Mouse (Mus musculus): ENCODE data around the gene Stk32c. TPM values are rescaled to one million over a fixed set of nuclear protein-coding genes. Genes with fewer than 3 reads are reported as not detected.

Gene Stk32c
- polyA plus RNA-seq, 1 experiment from 2014 or later = 2.3 TPM

DNA sequence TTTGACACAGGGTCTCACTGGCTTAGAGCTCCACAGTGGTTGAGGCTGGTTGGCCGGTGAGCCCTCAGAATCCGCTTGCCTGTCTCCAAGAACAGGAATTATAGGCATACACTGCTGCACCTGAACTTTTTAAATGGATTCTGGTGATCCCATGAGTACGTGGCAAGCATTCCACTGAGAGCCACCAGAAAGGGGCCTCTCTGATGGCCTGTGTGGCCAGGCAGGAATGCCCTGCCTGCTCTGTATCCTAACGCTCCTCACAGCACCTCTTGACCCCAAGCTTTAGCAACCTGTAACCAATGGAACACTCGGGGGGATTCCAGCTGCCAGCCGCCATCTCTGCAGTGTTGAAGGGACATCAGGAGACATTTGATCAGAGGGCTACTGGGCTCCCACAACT, 1.3 kb downstream of the Stk32c start:
- H3K9ac ChIP-seq (replicated peaks; ENCODE audit: low read depth, low read length) = no peak overlapping the region
- no peak overlapping the region for H3K4me3 ChIP-seq (replicated peaks; ENCODE audit: low read length)
- ATAC-seq = no peak
- H3K27ac ChIP-seq (ENCODE audit: low read length) = no peak overlapping the region
- no peaks in the 10 kb centered on the region for H3K36me3 ChIP-seq (ENCODE audit: control insufficient read depth, insufficient read depth)
- H3K9me3 ChIP-seq (ENCODE audit: control insufficient read depth, low read length) = no peaks in the 10 kb centered on the region
- H3K4me2 ChIP-seq (ENCODE audit: low read length) = no peak overlapping the region
- no peaks in the 10 kb centered on the region for H3K27me3 ChIP-seq (replicated peaks; ENCODE audit: control insufficient read depth, insufficient read depth, low read length)
- WGBS = 88% methylated on average over 6 of the region's 6 CpGs
- H3K4me1 ChIP-seq (replicated peaks; ENCODE audit: control insufficient read depth, insufficient read depth, low read length) = peaks cover 9% of the 10 kb centered on the region

DNA sequence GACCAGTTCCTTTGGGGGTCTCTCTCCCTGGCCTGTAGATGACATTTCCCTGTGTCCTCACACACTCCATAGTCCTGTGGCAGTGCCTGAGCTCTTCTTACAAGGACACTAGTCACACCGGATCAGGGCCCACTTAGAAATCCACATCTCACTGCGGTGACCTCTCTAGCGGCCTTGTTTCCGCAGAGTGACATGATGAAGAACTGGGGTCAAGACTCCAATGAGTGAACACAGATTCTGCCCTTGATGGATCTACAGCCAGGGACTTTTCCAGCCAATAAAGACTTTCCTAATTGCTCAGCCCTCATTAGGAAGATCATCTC, 4.4 kb downstream of the Stk32c start:
- Histone ChIP-seq H3K4me2 (ENCODE audit: low read length) (no peak overlapping the region), H3K4me1 (replicated peaks; ENCODE audit: control insufficient read depth, insufficient read depth, low read length) (peaks cover 7% of the 10 kb centered on the region), H3K27ac (ENCODE audit: low read length) (no peak overlapping the region), H3K4me3 (replicated peaks; ENCODE audit: low read length) (no peak overlapping the region), H3K27me3 (replicated peaks; ENCODE audit: control insufficient read depth, insufficient read depth, low read length) (no peaks in the 10 kb centered on the region), H3K36me3 (ENCODE audit: control insufficient read depth, insufficient read depth) (no peaks in the 10 kb centered on the region), H3K9me3 (ENCODE audit: control insufficient read depth, low read length) (no peaks in the 10 kb centered on the region), H3K9ac (replicated peaks; ENCODE audit: low read depth, low read length) (no peak overlapping the region)
- no peak for ATAC-seq
- WGBS = 94% methylated on average over 4 of the region's 4 CpGs

DNA sequence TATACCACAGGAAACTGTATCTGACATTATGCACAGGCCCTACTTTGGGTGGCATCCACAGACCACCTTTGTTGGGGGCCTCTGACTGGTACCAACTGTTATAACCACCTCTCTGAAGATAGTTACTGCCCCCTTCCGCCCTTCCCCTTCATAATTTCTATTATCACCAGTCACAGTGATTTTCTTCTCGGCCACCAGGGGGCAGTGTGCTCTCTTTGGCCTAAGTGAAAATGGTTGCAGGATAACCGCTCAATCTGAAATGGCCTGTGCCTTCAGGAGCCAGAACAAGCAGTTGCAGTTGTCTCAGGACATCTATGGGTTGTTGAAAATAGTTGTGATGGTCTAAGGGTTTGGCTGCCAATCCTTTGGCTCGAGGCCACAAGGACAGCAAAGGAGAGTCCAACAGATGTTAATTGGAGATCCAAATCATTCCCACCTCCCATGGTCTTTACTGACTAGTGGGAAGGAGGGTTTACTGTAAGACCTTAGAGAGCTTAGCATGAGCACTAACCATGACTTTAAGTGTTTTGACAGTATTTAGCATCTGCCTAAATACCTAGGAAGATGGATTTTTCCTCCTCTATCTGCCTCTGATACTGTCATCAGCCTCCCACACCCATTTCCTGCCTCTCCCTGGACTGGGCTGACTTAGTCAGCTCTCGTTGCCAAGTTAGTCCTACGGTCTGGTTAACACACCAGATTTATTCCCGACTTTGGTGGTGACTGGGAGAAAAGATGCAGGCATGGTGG, 4.9 kb downstream of the Stk32c start:
- no peak overlapping the region for H3K4me3 ChIP-seq (replicated peaks; ENCODE audit: low read length)
- no peak overlapping the region for H3K9ac ChIP-seq (replicated peaks; ENCODE audit: low read depth, low read length)
- H3K4me1 ChIP-seq (replicated peaks; ENCODE audit: control insufficient read depth, insufficient read depth, low read length) = peaks cover 4% of the 10 kb centered on the region
- no peaks in the 10 kb centered on the region for H3K36me3 ChIP-seq (ENCODE audit: control insufficient read depth, insufficient read depth)
- ATAC-seq = no peak
- no peaks in the 10 kb centered on the region for H3K9me3 ChIP-seq (ENCODE audit: control insufficient read depth, low read length)
- no peak overlapping the region for H3K27ac ChIP-seq (ENCODE audit: low read length)
- 38% methylated on average over 7 of the region's 7 CpGs for WGBS
- no peaks in the 10 kb centered on the region for H3K27me3 ChIP-seq (replicated peaks; ENCODE audit: control insufficient read depth, insufficient read depth, low read length)
- no peak overlapping the region for H3K4me2 ChIP-seq (ENCODE audit: low read length)

DNA sequence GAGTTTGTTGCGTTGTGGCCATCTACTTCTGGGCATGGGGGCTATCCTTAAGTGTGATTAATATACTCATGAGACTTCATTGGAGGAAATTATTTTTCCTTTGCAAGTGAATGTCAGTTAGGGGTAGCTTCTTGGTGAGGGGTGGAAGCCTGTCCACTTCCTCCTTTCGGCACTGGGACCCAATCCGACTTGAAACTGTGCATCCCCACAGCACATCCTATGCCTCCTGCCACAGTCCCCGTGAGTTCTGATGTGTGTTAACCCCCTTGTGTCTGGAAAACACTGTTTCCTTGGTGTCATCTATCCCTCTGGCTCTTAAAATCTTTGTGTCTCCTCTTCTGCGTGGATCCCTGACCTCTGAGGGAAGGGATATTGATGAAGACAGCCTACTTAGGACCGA, 11.9 kb downstream of the Stk32c start:
- Histone ChIP-seq H3K27me3 (replicated peaks; ENCODE audit: control insufficient read depth, insufficient read depth, low read length) (peaks cover 7% of the 10 kb centered on the region; the same call in 1 of the 2 replicates), H3K4me2 (ENCODE audit: low read length) (no peak overlapping the region), H3K9me3 (ENCODE audit: control insufficient read depth, low read length) (no peaks in the 10 kb centered on the region), H3K36me3 (ENCODE audit: control insufficient read depth, insufficient read depth) (no peaks in the 10 kb centered on the region), H3K4me1 (replicated peaks; ENCODE audit: control insufficient read depth, insufficient read depth, low read length) (no peaks in the 10 kb centered on the region), H3K27ac (ENCODE audit: low read length) (no peak overlapping the region), H3K9ac (replicated peaks; ENCODE audit: low read depth, low read length) (no peak overlapping the region), H3K4me3 (replicated peaks; ENCODE audit: low read length) (no peak overlapping the region)
- 62% methylated on average over 6 of the region's 6 CpGs for WGBS
- no peak for ATAC-seq

DNA sequence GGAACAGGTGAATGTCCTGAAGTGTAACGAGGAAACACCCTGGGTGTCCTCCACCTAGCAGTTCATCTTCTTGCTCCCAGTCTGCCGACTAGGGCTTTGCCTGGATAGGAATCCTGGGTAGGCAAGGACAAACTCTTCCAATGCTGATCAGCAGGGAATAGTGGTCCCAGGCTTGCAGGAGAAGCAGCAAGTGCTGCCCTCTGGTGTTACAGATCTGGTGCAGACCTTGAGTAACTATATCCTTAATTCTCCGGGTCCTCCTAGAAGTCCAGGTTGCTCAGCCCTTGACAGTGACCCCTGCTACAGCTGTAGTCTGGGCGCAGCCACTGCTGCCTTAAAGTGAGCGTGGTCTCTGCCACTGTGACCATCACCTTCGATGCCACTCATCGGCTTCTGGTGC, 13.0 kb downstream of the Stk32c start:
- ATAC-seq = peak; percentile 65

DNA sequence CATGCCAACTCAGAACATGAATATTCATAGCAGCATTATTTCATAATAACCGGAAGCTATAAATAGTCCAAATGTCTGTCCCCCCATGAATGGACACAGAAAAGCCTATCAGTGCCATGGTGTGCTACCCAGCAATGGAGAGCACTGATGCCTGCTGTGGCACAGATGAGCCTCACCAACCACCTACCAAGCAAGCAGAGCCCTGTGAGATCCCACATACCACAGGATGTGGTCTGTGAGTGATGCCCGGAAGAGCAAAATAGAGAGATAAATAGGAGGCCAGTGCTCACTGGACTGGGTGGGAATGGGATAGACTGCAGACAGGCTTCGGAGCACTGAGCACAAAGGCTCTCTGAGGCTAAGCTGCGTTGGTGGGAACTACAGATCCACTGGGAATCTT, 16.1 kb downstream of the Stk32c start:
- Histone ChIP-seq H3K4me2 (ENCODE audit: low read length) (no peak overlapping the region), H3K36me3 (ENCODE audit: control insufficient read depth, insufficient read depth) (no peaks in the 10 kb centered on the region), H3K9me3 (ENCODE audit: control insufficient read depth, low read length) (no peaks in the 10 kb centered on the region), H3K4me3 (replicated peaks; ENCODE audit: low read length) (no peak overlapping the region), H3K27ac (ENCODE audit: low read length) (no peak overlapping the region), H3K9ac (replicated peaks; ENCODE audit: low read depth, low read length) (no peak overlapping the region), H3K4me1 (replicated peaks; ENCODE audit: control insufficient read depth, insufficient read depth, low read length) (no peaks in the 10 kb centered on the region), H3K27me3 (replicated peaks; ENCODE audit: control insufficient read depth, insufficient read depth, low read length) (peaks cover 7% of the 10 kb centered on the region; the same call in 1 of the 2 replicates)
- no peak for ATAC-seq
- WGBS = 85% methylated on average over 4 of the region's 4 CpGs

More for the DNA sequence above, 13.0 kb downstream of the Stk32c start:
- Histone ChIP-seq H3K36me3 (ENCODE audit: control insufficient read depth, insufficient read depth) (no peaks in the 10 kb centered on the region), H3K4me2 (ENCODE audit: low read length) (no peak overlapping the region), H3K4me1 (replicated peaks; ENCODE audit: control insufficient read depth, insufficient read depth, low read length) (no peaks in the 10 kb centered on the region), H3K4me3 (replicated peaks; ENCODE audit: low read length) (no peak overlapping the region), H3K27ac (ENCODE audit: low read length) (no peak overlapping the region), H3K9ac (replicated peaks; ENCODE audit: low read depth, low read length) (no peak overlapping the region), H3K9me3 (ENCODE audit: control insufficient read depth, low read length) (no peaks in the 10 kb centered on the region), H3K27me3 (replicated peaks; ENCODE audit: control insufficient read depth, insufficient read depth, low read length) (peaks cover 7% of the 10 kb centered on the region; the same call in 1 of the 2 replicates)
- WGBS = 32% methylated on average over 7 of the region's 7 CpGs

DNA sequence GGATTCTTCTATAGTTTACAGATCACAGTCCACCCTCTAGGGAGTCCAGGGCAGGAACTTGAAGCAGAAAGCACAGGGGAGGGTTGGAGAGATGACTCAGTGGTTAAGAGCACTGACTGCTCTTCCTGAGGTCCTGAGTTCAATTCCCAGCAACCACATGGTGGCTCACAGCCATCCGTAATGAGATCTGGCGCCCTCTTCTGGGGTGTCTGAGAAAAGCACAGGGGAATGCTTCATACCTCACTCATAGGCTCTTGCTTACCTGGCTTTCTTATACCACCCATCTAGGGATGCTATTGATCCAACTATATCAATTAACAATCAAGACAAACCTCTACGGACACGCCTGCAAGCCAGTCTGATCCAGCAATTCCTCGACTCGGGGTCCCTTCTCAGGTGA, 21.5 kb downstream of the Stk32c start:
- Histone ChIP-seq H3K9ac (replicated peaks; ENCODE audit: low read depth, low read length) (no peak overlapping the region), H3K27ac (ENCODE audit: low read length) (no peak overlapping the region), H3K4me2 (ENCODE audit: low read length) (no peak overlapping the region), H3K27me3 (replicated peaks; ENCODE audit: control insufficient read depth, insufficient read depth, low read length) (peaks cover 12% of the 10 kb centered on the region), H3K4me1 (replicated peaks; ENCODE audit: control insufficient read depth, insufficient read depth, low read length) (peaks cover 7% of the 10 kb centered on the region), H3K4me3 (replicated peaks; ENCODE audit: low read length) (no peak overlapping the region), H3K9me3 (ENCODE audit: control insufficient read depth, low read length) (no peaks in the 10 kb centered on the region), H3K36me3 (ENCODE audit: control insufficient read depth, insufficient read depth) (no peaks in the 10 kb centered on the region)
- 70% methylated on average over 6 of the region's 6 CpGs for WGBS
- no peak for ATAC-seq

DNA sequence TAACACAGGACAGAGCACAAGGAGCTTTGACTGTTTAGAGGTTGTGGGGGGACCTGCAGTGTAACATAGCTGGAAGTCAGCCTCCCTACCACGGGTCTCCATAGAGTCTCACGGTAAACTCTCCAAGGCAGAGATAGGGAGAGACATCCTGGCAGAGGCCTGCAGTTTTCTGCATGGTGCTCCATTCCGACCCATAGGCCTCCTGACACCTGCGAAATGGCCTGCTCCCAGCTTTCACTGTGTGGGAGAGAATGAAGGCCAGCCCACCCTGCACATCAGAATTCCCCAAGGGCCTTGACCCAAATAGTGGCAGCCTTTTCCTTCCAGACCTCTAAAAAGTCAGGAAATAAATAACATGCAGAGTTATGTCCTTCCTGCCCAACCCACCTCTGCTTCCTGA, 22.5 kb downstream of the Stk32c start:
- no peak for ATAC-seq
- 92% methylated on average over 4 of the region's 4 CpGs for WGBS

DNA sequence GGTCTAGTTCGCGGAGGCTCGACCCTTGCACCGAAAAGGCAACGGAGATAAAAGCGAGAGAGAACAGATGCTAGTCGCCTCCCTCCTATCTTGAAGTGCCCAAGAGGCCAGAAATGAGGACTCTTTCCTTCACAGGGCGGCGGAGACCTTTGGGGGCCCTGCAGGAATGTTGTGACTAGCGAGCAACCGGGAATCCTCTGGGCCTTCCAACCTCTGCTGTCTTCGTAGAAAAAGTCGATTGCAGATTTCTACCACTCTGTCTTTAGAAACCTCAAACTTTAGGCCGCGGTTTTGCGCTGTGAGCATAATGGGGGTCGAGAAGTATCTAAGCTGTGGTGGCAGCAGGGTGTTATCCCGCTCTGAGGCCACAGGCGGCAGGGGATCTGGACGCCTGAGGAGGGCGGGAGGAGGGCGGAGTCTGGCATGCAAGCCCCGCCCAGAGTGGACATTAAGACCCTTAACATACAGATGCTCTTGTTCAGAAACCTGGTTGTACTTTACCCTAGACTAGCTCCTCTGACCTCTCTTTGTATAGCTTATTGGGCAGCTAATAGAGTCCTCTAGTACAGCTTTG, 24.4 kb downstream of the Stk32c start:
- Histone ChIP-seq H3K4me3 (replicated peaks; ENCODE audit: low read length) (peak overlapping the region; percentile 67), H3K9ac (replicated peaks; ENCODE audit: low read depth, low read length) (peak overlapping the region; percentile 64), H3K9me3 (ENCODE audit: control insufficient read depth, low read length) (no peaks in the 10 kb centered on the region), H3K4me2 (ENCODE audit: low read length) (peak overlapping the region; percentile 74), H3K36me3 (ENCODE audit: control insufficient read depth, insufficient read depth) (no peaks in the 10 kb centered on the region), H3K27me3 (replicated peaks; ENCODE audit: control insufficient read depth, insufficient read depth, low read length) (peaks cover 15% of the 10 kb centered on the region), H3K27ac (ENCODE audit: low read length) (no peak overlapping the region), H3K4me1 (replicated peaks; ENCODE audit: control insufficient read depth, insufficient read depth, low read length) (peaks cover 9% of the 10 kb centered on the region)
- ATAC-seq = peak; percentile 57; the same call in 1 of the 2 replicates
- WGBS = 2% methylated on average over 23 of the region's 23 CpGs

More for the DNA sequence above, 22.5 kb downstream of the Stk32c start:
- Histone ChIP-seq H3K27me3 (replicated peaks; ENCODE audit: control insufficient read depth, insufficient read depth, low read length) (peaks cover 15% of the 10 kb centered on the region), H3K4me2 (ENCODE audit: low read length) (no peak overlapping the region), H3K4me1 (replicated peaks; ENCODE audit: control insufficient read depth, insufficient read depth, low read length) (peaks cover 7% of the 10 kb centered on the region), H3K36me3 (ENCODE audit: control insufficient read depth, insufficient read depth) (no peaks in the 10 kb centered on the region), H3K9ac (replicated peaks; ENCODE audit: low read depth, low read length) (no peak overlapping the region), H3K9me3 (ENCODE audit: control insufficient read depth, low read length) (no peaks in the 10 kb centered on the region), H3K27ac (ENCODE audit: low read length) (no peak overlapping the region), H3K4me3 (replicated peaks; ENCODE audit: low read length) (no peak overlapping the region)

Data from forebrain, embryonic 16.5 days (tissue).